Mouse (Mus musculus): ENCODE measurements around the gene Vmn1r42. TPM values are rescaled to one million over a fixed set of nuclear protein-coding genes. Genes with fewer than 3 reads are reported as not detected.

Gene Vmn1r42
- polyA plus RNA-seq, 1 experiment from 2014 or later, result not detected

Other genes with a start within 250 kb of the Vmn1r42 start
- 15.9 and 16.9 TPM in 2 replicates for gene Txnrd3, start 232.4 kb downstream of the Vmn1r42 start, polyA plus RNA-seq (2015; fragmentation: Nextera tagmentation; extraction: Ambion mirVana)
- gene Vmn1r40, start 168.9 kb downstream of the Vmn1r42 start, polyA plus RNA-seq (2015; fragmentation: Nextera tagmentation; extraction: Ambion mirVana), result not detected in 2 replicates
- gene Vmn1r41, start 135.6 kb downstream of the Vmn1r42 start, polyA plus RNA-seq (2015; fragmentation: Nextera tagmentation; extraction: Ambion mirVana), result not detected in 2 replicates
- gene Vmn1r43, start within 50 bp of the Vmn1r42 start, polyA plus RNA-seq (2015; fragmentation: Nextera tagmentation; extraction: Ambion mirVana), result not detected in 2 replicates
- not detected in 2 replicates for gene Vmn1r44, start 7.2 kb upstream of the Vmn1r42 start, polyA plus RNA-seq (2015; fragmentation: Nextera tagmentation; extraction: Ambion mirVana)
- gene Vmn1r45, start 64.2 kb upstream of the Vmn1r42 start, polyA plus RNA-seq (2015; fragmentation: Nextera tagmentation; extraction: Ambion mirVana), result not detected in 2 replicates
- not detected in 2 replicates for gene Vmn1r46, start 92.9 kb upstream of the Vmn1r42 start, polyA plus RNA-seq (2015; fragmentation: Nextera tagmentation; extraction: Ambion mirVana)
- gene Vmn1r47, start 139.7 kb upstream of the Vmn1r42 start, polyA plus RNA-seq (2015; fragmentation: Nextera tagmentation; extraction: Ambion mirVana), result not detected in 2 replicates
- gene Vmn1r48, start 160.4 kb upstream of the Vmn1r42 start, polyA plus RNA-seq (2015; fragmentation: Nextera tagmentation; extraction: Ambion mirVana), result not detected in 2 replicates
- gene Vmn1r49, start 202.1 kb upstream of the Vmn1r42 start, polyA plus RNA-seq (2015; fragmentation: Nextera tagmentation; extraction: Ambion mirVana), result not detected in 2 replicates
- gene Vmn1r50, start 225.0 kb upstream of the Vmn1r42 start, polyA plus RNA-seq (2015; fragmentation: Nextera tagmentation; extraction: Ambion mirVana), result not detected in 2 replicates
- not detected in 2 replicates for gene Vmn1r51, start 246.2 kb upstream of the Vmn1r42 start, polyA plus RNA-seq (2015; fragmentation: Nextera tagmentation; extraction: Ambion mirVana)